Mouse (Mus musculus) right cerebral cortex, postnatal 25 days (tissue): ENCODE measurements at regions not wholly inside any gene's neighbourhood (a gene's known extent, or its start where the extent isn't known, plus 50 kb on each side); places are given as distances from the start of the nearest gene placed in this dataset.
A peak's percentile ranks its signal among the peaks of the same experiment; 100 is the strongest.

Experiments used
- DNase-seq: peaks from one replicate; pipeline ENCODE4 v3.0.0; 2022

DNA sequence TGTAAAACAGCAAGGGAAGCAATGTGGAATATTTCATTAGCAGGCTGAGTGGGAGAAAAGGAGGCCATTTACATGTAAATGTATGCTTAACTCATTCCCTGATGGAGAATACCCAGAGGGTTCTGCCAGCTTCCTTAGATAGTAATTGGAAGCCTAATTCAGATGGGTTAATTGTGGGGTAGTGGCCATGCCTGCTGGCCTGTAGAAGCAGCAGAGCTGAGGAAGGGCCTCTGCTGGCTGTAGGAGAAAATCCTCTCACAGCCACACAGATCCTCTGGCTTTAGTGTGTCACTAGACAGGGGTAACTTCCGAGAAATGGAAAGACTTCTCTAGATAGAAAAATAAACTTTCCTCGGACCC is 1588.7 kb upstream of the Got2 start:
- DNase-seq: no peak

- DNase-seq: no peak
Observed at GRCm38 (mm10) chr8:97476430-97477097, 1588.2 kb upstream of the Got2 start.

- no peak for DNase-seq
Observed at GRCm38 (mm10) chr8:97473326-97473725, 1585.0 kb upstream of the Got2 start.

DNA sequence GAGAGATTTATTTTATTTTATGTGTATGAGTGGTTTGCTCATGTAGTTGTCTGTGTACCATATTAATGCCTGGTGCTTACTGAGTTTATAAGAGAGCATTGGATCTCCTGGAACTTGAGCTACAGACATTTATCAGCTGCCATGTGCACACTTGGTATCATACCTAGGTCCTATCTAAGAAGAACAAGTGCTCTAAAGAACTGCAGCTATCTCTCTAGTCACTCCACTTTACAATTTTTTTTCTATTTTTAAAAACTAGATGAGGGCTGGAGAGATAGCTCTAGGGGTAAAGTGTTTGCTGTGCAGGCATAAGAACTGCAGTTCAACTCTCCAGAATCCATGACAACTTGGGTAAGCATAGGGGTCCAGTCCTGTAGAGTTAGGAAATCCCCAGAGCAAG is 1573.1 kb upstream of the Got2 start:
- DNase-seq: no peak

DNA sequence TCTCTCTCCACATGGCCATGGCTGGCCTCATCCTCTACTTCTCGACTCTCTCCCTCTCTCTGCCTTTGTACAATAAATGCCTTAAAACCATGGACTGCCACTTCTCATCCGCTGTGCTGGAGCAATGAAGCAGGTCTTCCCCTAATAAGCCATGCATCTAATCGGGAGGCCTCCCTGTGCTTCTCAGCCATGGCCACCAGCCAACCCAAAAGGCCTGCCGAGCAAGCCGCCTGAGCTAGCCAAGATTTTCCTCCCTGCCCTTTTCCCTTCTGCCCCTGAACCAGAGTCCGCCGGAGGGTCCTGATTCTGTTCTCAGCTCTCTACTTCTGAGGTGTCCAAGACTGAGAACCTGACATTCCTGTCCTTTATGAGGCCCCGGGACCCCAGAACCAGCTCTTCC is 1559.3 kb upstream of the Got2 start:
- DNase-seq: no peak

DNA sequence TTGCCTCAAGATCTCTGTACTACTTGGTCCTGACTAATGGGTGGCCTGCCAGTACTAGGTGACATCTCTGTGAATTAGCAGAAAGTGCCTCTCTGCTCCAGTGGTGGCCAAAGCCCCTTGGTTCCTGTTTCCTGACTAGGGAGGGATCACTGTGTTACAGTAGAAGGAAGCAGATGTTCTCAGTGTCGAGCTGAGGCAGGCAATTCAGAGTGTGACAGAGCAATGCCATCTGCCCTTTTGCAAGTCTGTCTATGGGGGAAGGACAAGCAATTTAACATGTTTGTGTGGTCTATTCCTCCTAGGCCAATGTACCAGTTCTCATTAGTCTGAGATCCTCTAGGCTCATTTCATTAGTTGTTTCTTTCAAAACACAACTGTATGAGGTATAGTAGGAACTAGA is 1553.1 kb upstream of the Got2 start:
- DNase-seq: no peak

- DNase-seq: no peak
Observed at GRCm38 (mm10) chr8:97433584-97433983, 1545.2 kb upstream of the Got2 start.

GRCm38 (mm10) chr8:97431467-97431866 is 1543.1 kb upstream of the Got2 start:
- DNase-seq: no peak

GRCm38 (mm10) chr8:97422331-97422730 is 1534.0 kb upstream of the Got2 start:
- no peak for DNase-seq

DNA sequence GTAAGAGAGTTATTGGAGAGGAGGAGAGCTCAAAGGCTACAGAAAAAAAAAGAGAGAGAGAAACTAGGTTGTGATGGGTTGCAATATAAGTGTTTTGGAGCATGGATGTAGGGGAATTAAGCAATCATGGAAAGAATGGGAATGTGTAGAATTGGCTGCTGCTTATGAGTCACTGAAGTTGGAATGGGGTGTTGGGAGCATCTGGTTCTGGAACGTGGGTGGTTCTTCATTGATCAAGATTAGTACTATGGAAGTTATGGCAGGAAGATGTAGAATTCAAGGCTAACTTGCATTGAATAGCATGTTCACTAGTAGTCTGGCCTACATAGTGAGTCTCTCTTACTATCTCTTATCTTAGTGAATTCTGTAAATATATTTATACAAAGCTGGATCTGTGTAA is 1526.4 kb upstream of the Got2 start:
- DNase-seq: no peak

GRCm38 (mm10) chr8:97403308-97403707 is 1515.0 kb upstream of the Got2 start:
- DNase-seq: no peak

- no peak for DNase-seq
Observed at GRCm38 (mm10) chr8:97397327-97397719, 1509.0 kb upstream of the Got2 start.

GRCm38 (mm10) chr8:97396634-97397326 is 1508.4 kb upstream of the Got2 start:
- no peak for DNase-seq

GRCm38 (mm10) chr8:97389651-97390050 is 1501.3 kb upstream of the Got2 start:
- peak; percentile 49 for DNase-seq

DNA sequence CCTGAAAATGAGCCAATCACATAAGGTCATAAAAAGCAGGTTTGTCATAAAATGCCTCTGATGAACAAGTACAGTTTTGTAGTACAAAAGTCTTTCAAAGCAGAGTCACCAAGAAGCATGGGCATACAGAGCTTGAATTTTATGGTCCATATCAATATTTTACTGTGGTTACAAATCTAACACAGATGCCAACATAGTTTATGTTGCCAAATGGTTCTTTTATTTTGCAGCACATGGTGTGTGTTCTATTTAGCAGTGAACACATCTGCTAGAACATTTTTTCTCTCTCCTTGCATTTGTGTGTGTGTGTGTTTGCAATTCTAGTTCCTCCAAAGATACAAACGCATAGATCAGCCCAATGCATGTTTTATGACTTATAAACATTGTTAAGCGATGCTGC is 1500.8 kb upstream of the Got2 start:
- no peak for DNase-seq

GRCm38 (mm10) chr8:97374911-97375771 is 1486.8 kb upstream of the Got2 start:
- no peak for DNase-seq

DNA sequence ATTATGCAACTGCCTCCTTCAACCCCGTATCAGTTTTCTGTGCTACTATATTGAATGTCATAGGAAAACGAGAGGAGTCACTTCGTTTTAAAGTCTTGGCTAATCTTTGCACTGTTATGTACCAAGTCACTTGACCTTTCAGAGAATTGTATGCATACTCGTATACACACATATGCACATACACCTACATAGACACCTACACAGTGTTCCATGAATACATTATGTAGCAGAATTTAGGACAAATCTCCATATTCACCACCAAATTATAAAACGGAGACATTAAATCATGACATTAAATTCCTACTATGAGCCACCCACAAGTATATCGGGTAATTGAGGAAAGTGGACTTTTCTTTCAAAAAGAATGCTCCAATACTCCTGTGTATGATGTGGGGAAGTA is 1458.3 kb upstream of the Got2 start:
- no peak for DNase-seq

DNA sequence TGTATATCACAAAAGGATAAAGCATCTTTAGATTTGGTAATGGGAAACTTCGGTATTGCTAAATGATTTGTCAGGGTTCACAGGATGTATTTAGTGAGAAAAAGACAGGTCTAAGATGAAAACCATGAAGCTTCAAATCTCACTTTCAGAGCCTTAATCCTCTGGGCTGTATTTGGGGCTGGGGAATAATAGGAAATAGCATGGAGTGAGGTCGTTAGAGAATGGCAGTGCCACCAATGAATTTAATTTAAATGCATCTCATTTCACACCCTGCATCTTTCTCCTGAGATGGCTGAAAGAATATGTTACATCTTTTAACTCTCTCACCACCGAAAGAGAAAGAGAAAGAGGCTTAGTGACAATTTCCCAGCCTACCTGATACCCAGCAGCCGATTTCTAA is 1427.2 kb upstream of the Got2 start:
- no peak for DNase-seq

- DNase-seq: no peak
Observed at GRCm38 (mm10) chr8:97308304-97308703, 1420.0 kb upstream of the Got2 start.

DNA sequence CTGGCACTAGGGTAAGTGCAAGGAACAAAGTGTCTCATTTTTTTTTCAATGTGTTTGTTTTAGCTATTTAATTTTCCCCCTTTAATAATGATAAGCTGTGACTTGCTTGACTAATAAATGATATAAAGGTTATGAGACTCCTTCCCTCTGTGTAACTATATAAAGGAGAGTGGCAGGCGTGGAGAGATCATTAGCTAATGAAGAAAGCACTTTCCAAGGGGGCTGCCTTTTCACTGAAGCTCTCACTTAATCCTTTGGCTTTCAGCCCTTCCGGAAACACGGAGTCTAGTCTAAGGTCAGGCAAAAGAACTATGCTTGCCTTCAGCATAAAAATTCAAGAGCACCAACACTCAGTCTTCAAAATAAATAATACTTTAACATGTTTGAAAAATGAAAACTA is 1382.2 kb upstream of the Got2 start:
- no peak for DNase-seq

DNA sequence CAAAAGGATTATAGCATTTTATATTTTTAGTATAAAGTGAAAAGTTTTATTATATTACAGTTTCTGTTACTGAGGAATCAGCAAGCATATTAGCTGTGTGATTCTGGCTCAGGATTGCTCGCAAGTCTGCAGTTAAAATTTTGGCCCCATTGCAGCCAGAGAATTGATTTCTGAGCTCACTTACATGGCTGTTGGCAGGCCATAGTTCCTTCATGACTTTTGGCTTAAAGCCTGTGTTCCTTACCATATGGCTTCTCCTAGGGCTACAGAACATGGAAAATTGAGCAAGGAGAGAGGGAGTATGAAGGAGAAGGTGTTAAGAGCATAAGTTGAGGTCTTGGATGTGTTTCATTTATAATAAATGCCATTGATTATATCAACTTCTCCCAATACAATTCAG is 1372.6 kb upstream of the Got2 start:
- DNase-seq: no peak

DNA sequence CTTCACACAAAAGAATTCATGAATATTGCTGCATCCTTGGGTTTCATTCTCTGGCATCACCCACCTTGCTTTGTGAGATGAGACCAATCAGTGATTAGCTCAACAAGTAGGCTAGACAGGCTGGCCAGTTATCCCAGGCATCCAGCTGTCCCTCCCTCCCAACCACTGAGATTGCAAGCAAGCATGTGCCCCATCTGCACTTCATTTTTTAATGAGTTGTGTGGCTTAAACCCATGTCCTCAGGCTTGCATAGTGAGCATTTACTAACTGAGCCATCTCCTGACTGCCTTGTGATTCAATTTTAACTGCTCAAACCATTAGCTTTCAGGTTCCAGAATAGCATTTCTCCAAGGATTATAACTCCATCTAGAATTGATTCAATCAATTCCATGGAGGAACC is 1365.8 kb upstream of the Got2 start:
- no peak for DNase-seq

DNA sequence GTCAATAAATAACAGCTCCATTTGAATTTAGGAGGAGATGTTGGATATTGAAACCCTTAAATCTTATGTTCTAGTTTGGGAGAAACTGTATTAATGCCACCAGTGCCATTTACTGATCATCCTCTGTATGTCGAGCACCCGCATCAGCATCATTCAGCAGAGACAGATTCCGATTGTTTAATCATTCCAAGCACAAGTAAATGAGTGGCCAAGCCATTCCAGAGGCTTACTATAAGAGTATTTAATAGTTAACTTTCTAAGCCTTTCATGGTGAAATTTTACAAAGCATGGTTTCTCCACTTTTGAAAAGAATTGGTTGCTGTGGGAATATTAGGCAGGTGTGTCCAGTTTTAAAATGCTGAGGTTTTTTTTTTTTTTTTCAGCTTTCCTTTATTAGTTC is 1363.9 kb upstream of the Got2 start:
- no peak for DNase-seq

GRCm38 (mm10) chr8:97251458-97251865 is 1363.1 kb upstream of the Got2 start:
- DNase-seq: no peak
